Mouse (Mus musculus) megakaryocyte, embryonic 14.5 days (primary cell): ENCODE measurements around the gene Cmtr1. TPM values are rescaled to one million over a fixed set of nuclear protein-coding genes. Genes with fewer than 3 reads are reported as not detected.

Experiments used
- H3K27me3 ChIP-seq: replicated peaks from 2 replicates; pipeline ENCODE3; 2012; ENCODE audit warnings: inconsistent platforms
- H3K36me3 ChIP-seq: replicated peaks from 2 replicates; pipeline ENCODE3; 2012; ENCODE audit warnings: low read length, inconsistent platforms, mixed read lengths
- H3K4me1 ChIP-seq: 2 replicates; pipeline ENCODE4 v1.6.1; 2012; ENCODE audit warnings: inconsistent platforms
- H3K4me3 ChIP-seq: replicated peaks from 2 replicates; pipeline ENCODE3; 2012; ENCODE audit warnings: moderate library complexity, mild to moderate bottlenecking, inconsistent platforms
- H3K9me3 ChIP-seq: 2 replicates; pipeline ENCODE4 v1.6.1; 2012; ENCODE audit warnings: inconsistent platforms
- FLI1 ChIP-seq: IDR thresholded peaks from 2 replicates; pipeline ENCODE4 v1.6.1; 2012; ENCODE audit warnings: low read length, inconsistent platforms, mixed read lengths
- GATA1 ChIP-seq: IDR thresholded peaks from 3 replicates; pipeline ENCODE4 v1.6.1; 2012; ENCODE audit warnings: mixed read lengths, low read length, inconsistent platforms, borderline replicate concordance
- polyA plus RNA-seq: library from polyadenylated mRNA; stranded (reverse); fragments of >175 nt; gene quantifications from 2 replicates; pipeline ENCODE4 v1.2.3, GENCODE M21; 2012; ENCODE audit warnings: low replicate concordance; ENCODE audit not compliant: insufficient read depth

The Cmtr1 gene
- polyA plus RNA-seq, 1 experiment = 22.3 TPM

DNA sequence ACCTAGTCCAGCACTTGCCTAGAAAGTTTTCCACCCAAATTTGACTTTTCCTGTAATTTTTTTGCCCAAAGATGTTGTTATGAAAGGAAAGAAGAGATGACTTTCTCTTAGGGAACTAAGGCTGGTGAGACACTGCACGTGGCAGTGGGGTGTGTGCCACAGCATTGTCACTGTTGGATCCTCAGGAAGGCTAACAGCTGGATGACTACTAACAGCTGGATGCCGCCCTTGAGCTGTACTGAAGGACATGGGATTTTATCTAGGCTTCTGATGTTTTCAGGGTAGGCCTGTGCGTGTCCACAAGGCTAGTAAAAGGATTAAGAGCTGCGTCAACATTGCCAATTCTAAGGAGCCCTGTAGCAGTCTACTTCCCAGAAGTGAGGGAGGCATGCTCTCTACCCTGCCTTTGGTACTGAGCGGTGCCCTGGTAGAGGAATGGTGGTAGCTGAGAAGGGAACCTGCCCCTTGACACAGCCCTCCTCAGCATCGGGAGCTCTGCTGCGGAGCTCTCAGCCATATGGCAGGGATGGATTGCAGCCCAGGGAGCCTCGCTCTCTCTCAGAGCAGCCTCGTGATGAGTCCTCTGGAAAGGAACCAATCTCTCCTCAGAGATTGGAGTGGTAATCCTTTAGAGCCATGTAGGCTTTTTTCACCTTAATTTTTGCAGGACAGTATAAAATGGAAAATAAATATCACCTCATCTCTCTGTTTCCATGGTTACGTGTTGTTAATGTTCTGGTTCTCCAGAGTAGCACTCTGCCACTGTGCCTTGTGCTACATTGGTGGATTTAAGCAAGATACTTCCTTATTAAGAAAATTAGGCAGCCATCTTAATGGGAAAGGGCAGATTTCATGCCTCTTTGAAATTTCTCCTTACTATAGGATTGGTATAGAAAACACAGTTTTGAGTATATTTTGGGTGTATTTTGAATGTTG, 7.9 kb downstream of the Cmtr1 start:
- peaks cover 55% of the 10 kb centered on the region for H3K4me1 ChIP-seq
- TF ChIP-seq FLI1 (no peak), GATA1 (no peak)
- peaks cover 91% of the 10 kb centered on the region for H3K36me3 ChIP-seq
- H3K4me3 ChIP-seq = no peak overlapping the region
- no peaks in the 10 kb centered on the region for H3K9me3 ChIP-seq
- H3K27me3 ChIP-seq = no peaks in the 10 kb centered on the region

DNA sequence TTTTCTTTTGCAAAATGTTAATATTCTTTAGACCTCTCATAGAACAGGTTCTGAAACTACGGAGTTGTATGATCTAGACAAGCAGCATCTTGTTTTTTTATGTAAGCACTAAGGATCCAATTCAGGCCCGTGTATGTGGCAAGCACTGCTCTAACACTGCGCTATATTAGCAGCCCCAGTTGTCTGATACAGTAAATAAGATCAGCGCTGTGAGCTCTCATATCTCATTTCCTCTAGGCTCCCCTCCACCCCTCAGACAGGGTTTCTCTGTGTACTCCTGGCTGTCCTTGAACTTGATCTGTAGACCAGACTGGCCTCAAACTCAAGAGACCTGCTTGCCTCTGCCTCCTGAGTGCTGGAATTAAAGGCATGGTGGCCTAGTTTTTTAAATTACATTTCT, 8.6 kb downstream of the Cmtr1 start:
- Histone ChIP-seq H3K4me1 (peaks cover 55% of the 10 kb centered on the region), H3K27me3 (no peaks in the 10 kb centered on the region), H3K9me3 (no peaks in the 10 kb centered on the region), H3K4me3 (no peak overlapping the region), H3K36me3 (peaks cover 91% of the 10 kb centered on the region)
- TF ChIP-seq FLI1 (no peak), GATA1 (no peak)

DNA sequence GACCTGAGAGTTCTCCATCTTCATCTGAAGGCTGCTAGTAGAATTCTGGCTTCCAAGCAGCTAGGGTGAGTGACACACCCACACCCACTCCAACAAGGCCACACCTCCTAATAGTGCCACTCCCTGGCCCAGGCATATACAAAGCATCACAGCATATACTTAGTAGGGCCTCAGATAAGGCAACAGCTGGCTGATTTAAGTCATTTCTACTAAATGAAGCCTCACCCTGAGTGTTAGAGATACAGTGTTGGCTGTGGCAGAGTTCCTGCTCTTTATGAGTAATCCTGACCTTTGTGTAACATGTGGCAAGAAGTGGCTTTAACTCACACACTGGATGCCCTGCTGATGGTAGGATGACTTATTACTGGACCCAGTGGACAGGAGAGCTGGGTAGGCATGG, 9.5 kb downstream of the Cmtr1 start:
- peaks cover 47% of the 10 kb centered on the region for H3K4me1 ChIP-seq
- H3K9me3 ChIP-seq = no peaks in the 10 kb centered on the region
- H3K27me3 ChIP-seq = no peaks in the 10 kb centered on the region
- TF ChIP-seq FLI1 (no peak), GATA1 (no peak)
- no peak overlapping the region for H3K4me3 ChIP-seq
- H3K36me3 ChIP-seq = peaks cover 90% of the 10 kb centered on the region

DNA sequence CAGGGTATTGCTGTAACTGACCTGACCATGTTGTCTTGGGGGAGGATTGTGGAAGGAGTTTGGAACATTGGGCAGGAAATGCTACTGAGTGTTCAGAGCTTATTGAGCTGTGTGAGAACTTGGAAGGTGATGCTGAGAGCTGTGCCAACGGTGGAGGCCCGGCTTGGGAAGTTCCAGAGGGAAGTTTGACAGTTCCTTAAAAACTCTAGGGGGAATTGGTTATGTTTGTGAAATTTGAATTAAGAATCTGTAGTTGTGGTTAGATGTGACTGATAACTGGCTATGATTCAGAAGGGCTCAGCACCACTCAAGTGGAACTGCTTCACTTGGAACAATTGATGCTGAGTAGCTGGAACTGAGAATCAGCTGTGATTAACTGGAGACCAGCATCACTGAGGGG, 10.6 kb downstream of the Cmtr1 start:
- Histone ChIP-seq H3K36me3 (peaks cover 92% of the 10 kb centered on the region), H3K4me3 (no peak overlapping the region), H3K27me3 (no peaks in the 10 kb centered on the region), H3K4me1 (peaks cover 41% of the 10 kb centered on the region), H3K9me3 (no peaks in the 10 kb centered on the region)
- no peak for TF ChIP-seq FLI1
- no peak for TF ChIP-seq GATA1

DNA sequence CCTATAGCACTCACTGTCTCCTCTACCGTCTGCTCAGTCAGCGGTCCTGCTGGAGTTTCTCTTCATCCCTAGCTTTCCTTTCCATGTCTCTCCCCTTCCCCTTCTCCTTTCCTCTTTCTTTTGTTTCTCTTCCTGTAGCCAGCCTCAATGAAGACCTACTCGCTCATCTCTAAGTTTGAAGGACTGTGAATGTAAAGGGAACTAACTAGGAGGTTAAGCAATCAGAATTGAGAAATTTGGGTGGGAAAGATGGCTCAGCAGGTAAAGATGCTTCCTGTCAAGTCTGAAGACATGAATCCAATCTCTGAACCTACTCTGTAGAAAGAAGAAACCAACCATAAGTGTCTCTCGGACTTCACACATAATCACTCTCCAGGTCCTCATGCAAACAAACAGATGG, 12.9 kb downstream of the Cmtr1 start:
- no peaks in the 10 kb centered on the region for H3K27me3 ChIP-seq
- TF ChIP-seq GATA1 = no peak
- TF ChIP-seq FLI1 = no peak
- H3K4me3 ChIP-seq = no peak overlapping the region
- peaks cover 92% of the 10 kb centered on the region for H3K36me3 ChIP-seq
- no peaks in the 10 kb centered on the region for H3K9me3 ChIP-seq
- peaks cover 29% of the 10 kb centered on the region for H3K4me1 ChIP-seq

DNA sequence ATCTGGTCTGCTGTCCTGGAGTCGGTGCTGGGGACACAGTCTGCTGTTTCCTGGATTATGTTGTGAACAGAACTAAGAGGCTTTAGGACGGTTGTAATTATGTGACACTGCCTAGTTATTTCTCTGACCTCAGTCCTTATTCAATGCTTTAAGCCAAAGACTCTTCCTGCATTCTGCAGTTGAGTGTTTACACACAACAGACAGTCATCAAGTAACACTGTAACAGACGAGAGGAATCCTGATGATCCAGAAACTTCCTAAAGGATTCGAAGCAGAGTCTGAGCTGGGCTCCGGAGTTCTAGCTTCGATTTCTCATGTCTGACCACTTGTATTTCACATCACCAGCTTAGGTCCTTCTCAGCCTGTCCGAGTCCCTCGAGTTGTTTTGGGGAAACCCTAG, 18.1 kb downstream of the Cmtr1 start:
- H3K4me1 ChIP-seq = peaks cover 13% of the 10 kb centered on the region
- H3K36me3 ChIP-seq = peaks cover 99% of the 10 kb centered on the region
- no peak overlapping the region for H3K4me3 ChIP-seq
- H3K9me3 ChIP-seq = no peaks in the 10 kb centered on the region
- no peak for TF ChIP-seq GATA1
- TF ChIP-seq FLI1 = no peak
- H3K27me3 ChIP-seq = no peaks in the 10 kb centered on the region

DNA sequence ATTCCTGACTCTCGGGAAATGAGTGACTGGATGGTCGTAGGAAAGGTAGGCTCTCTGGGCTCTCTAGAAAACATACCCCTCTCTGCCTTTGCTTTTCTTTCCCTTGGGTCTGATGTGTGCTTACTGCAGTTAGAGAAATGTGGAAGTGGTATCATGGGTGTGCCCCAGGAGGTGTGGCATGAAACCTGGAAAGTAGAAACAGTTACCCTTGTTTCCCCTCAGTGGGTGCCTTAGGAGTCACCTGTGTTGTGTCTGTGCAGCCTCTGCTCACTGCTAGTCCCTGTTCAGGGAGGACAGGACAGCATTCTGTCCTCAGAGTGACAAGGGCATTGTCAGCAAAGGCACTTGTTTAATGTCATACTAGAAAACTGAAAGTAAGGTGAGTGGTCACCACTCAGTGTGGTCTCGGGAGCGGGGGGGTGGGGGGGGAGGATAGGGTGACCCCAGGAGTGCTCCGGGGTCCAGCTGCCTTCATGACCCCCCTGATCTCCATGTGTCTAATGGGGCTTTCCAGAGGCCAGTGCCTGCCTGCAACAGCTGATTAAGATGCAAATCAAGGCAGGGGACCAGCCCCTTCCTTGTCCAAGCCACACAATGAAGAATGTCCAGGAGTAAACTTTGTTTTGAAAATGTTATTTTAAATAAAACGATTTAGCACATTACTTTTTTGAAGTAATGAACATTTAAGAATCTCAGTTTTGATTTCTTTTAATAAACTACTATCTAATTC, 18.8 kb downstream of the Cmtr1 start:
- Histone ChIP-seq H3K36me3 (peaks cover 99% of the 10 kb centered on the region), H3K4me3 (no peak overlapping the region), H3K4me1 (peaks cover 19% of the 10 kb centered on the region), H3K9me3 (no peaks in the 10 kb centered on the region), H3K27me3 (no peaks in the 10 kb centered on the region)
- TF ChIP-seq GATA1 (no peak), FLI1 (no peak)

DNA sequence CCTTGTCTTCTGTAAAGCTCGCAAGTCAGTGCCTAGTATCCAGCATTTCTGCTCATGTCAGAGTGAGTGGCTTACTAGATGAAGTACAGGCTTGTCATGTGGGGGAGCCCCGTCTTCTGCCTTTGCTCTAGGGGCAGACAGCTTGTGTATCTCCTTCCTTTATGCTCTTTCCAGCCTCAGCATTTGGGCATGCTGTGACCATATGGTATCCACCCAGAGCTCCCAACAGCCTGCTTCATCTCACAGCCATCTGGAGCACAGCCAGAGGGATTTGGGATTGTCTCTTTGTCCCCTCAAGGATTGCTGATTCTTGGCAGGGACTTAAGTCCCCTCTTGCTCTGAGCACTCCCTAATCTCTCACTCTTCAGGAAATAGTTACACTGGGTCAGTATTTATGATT, 19.8 kb downstream of the Cmtr1 start:
- Histone ChIP-seq H3K4me1 (peaks cover 28% of the 10 kb centered on the region), H3K9me3 (no peaks in the 10 kb centered on the region), H3K36me3 (peaks cover 100% of the 10 kb centered on the region), H3K27me3 (no peaks in the 10 kb centered on the region), H3K4me3 (no peak overlapping the region)
- TF ChIP-seq GATA1 (no peak), FLI1 (no peak)

DNA sequence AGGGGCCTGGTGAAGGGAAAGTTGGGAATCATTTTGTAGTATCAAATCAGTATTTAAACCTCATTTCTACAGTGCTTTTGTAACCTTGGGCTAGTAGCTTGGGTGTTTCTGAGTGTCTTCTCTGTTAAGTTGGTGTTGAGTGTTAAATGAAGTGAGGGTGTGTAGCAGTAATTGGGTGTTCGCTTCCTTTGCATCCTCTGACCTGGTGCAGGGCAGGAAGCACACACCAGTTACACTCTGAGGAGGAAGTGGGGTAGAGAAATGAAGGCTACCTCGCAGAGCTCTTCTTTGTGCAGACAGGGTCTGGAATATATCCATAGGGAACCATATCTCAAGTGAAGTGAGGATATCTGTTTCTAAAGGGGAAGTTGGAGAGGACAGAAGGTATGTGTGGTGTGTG, 20.5 kb downstream of the Cmtr1 start:
- Histone ChIP-seq H3K36me3 (peaks cover 100% of the 10 kb centered on the region), H3K9me3 (no peaks in the 10 kb centered on the region), H3K27me3 (no peaks in the 10 kb centered on the region), H3K4me3 (no peak overlapping the region), H3K4me1 (peaks cover 36% of the 10 kb centered on the region)
- TF ChIP-seq FLI1 = no peak
- no peak for TF ChIP-seq GATA1

DNA sequence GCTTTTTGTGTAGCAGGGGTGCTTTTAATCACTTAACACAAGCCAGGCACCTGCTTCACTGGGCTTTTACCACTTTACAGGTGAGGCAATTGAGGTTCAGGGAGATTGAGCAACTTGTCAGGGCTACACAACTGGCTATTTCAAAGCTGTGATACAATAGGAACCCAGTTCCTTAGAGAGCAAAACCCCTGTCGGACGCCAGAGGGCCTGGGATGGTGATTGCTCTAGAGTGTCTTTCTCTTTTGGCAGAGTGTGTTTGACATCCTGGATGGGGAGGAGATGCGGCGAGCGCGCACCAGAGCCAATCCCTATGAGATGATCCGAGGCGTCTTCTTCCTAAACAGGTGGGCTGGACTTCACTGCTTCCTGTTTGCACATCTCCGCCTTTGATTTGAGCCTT, 21.3 kb downstream of the Cmtr1 start:
- TF ChIP-seq FLI1 = no peak
- TF ChIP-seq GATA1 = no peak
- Histone ChIP-seq H3K27me3 (no peaks in the 10 kb centered on the region), H3K36me3 (peaks cover 100% of the 10 kb centered on the region), H3K4me3 (no peak overlapping the region), H3K4me1 (peaks cover 43% of the 10 kb centered on the region), H3K9me3 (no peaks in the 10 kb centered on the region)
